Mouse (Mus musculus) layer of hippocampus, adult 11-12 months (tissue): ENCODE data around the gene Slc16a1.
A peak's percentile ranks its signal among the peaks of the same experiment; 100 is the strongest.

Experiments
- DNase-seq: peaks from one replicate; pipeline ENCODE4 v3.0.0; 2022; ENCODE audit warnings: low spot score

Gene Slc16a1

GRCm38 (mm10) chr3:104638932-104639748 is 672 bp downstream of the Slc16a1 start:
- peak; percentile 44 for DNase-seq

GRCm38 (mm10) chr3:104639749-104640368 is 1.4 kb downstream of the Slc16a1 start:
- DNase-seq: no peak

GRCm38 (mm10) chr3:104640855-104641254 is 2.4 kb downstream of the Slc16a1 start:
- DNase-seq: no peak

GRCm38 (mm10) chr3:104641313-104641712 is 2.8 kb downstream of the Slc16a1 start:
- no peak for DNase-seq

GRCm38 (mm10) chr3:104643113-104643512 is 4.6 kb downstream of the Slc16a1 start:
- no peak for DNase-seq

- DNase-seq: peak; percentile 49
Observed at GRCm38 (mm10) chr3:104643810-104644270, 5.4 kb downstream of the Slc16a1 start.

- DNase-seq: no peak
Observed at GRCm38 (mm10) chr3:104644371-104644770, 5.9 kb downstream of the Slc16a1 start.

GRCm38 (mm10) chr3:104654219-104654618 is 15.8 kb downstream of the Slc16a1 start:
- DNase-seq: no peak

- DNase-seq: no peak
Observed at GRCm38 (mm10) chr3:104654921-104655320, 16.5 kb downstream of the Slc16a1 start.

- DNase-seq: no peak
Observed at GRCm38 (mm10) chr3:104658706-104659105, 20.2 kb downstream of the Slc16a1 start.

GRCm38 (mm10) chr3:104659758-104660157 is 21.3 kb downstream of the Slc16a1 start:
- DNase-seq: no peak

- no peak for DNase-seq
Observed at GRCm38 (mm10) chr3:104660522-104660921, 22.1 kb downstream of the Slc16a1 start.

- no peak for DNase-seq
Observed at GRCm38 (mm10) chr3:104662007-104662406, 23.5 kb downstream of the Slc16a1 start.

- DNase-seq: no peak
Observed at GRCm38 (mm10) chr3:104662926-104663325, 24.5 kb downstream of the Slc16a1 start.

- DNase-seq: peak; percentile 85
Observed at GRCm38 (mm10) chr3:104666950-104667349, 28.5 kb downstream of the Slc16a1 start.

- DNase-seq: peak; percentile 31
Observed at GRCm38 (mm10) chr3:104667451-104667850, 29.0 kb downstream of the Slc16a1 start.

GRCm38 (mm10) chr3:104668989-104669388 is 30.5 kb downstream of the Slc16a1 start:
- no peak for DNase-seq

GRCm38 (mm10) chr3:104669856-104670182 is 31.4 kb downstream of the Slc16a1 start:
- DNase-seq: peak; percentile 43

- peak; percentile 30 for DNase-seq
Observed at GRCm38 (mm10) chr3:104670183-104671020, 31.9 kb downstream of the Slc16a1 start.

- DNase-seq: peak; percentile 36
Observed at GRCm38 (mm10) chr3:104671543-104671942, 33.1 kb downstream of the Slc16a1 start.

- peak; percentile 33 for DNase-seq
Observed at GRCm38 (mm10) chr3:104672041-104672440, 33.6 kb downstream of the Slc16a1 start.

GRCm38 (mm10) chr3:104673642-104674328 is 35.3 kb downstream of the Slc16a1 start:
- no peak for DNase-seq
